Mouse (Mus musculus) forebrain, embryonic 14.5 days (tissue): ENCODE results near the gene Mrgprb5. TPM values are rescaled to one million over a fixed set of nuclear protein-coding genes. Genes with fewer than 3 reads are reported as not detected.

Experiments
- polyA plus RNA-seq: library from polyadenylated mRNA; unstranded; fragments of >200 nt; fragmentation: Nextera tagmentation; extraction: Ambion mirVana; gene quantifications from 2 replicates; pipeline ENCODE4 v1.2.1, GENCODE M21; 2014

Gene Mrgprb5
- polyA plus RNA-seq, 1 experiment from 2014 or later, result not detected

Other genes starting within 250 kb of the Mrgprb5 start
- gene Mrgpra4, start 186.9 kb downstream of the Mrgprb5 start, polyA plus RNA-seq, result not detected in 2 replicates
- not detected in 2 replicates for gene Mrgprx1, start 141.4 kb downstream of the Mrgprb5 start, polyA plus RNA-seq
- gene Mrgprb4, start 30.3 kb upstream of the Mrgprb5 start, polyA plus RNA-seq, result not detected in 2 replicates
- gene Mrgprb8, start 219.5 kb upstream of the Mrgprb5 start, polyA plus RNA-seq, result not detected in 2 replicates